Mouse (Mus musculus) heart, embryonic 10.5 days (tissue): ENCODE data around the gene Abca12. TPM values are rescaled to one million over a fixed set of nuclear protein-coding genes. Genes with fewer than 3 reads are reported as not detected.

ENCODE experiments used
- DNase-seq: peaks from one replicate; pipeline ENCODE4 v3.0.0-alpha.2; 2017; ENCODE audit warnings: low spot score
- H3K27ac ChIP-seq: fragments of 300-500 bp; sonication (generic); 2 replicates; pipeline ENCODE4 v1.5.1; 2016; ENCODE audit warnings: mild to moderate bottlenecking
- H3K27me3 ChIP-seq: fragments of 300-500 bp; sonication (generic); 2 replicates; pipeline ENCODE4 v1.6.1; 2016; ENCODE audit warnings: mild to moderate bottlenecking; ENCODE audit not compliant: poor library complexity, insufficient read depth, severe bottlenecking
- H3K36me3 ChIP-seq: fragments of 300-500 bp; sonication (generic); 2 replicates; pipeline ENCODE4 v1.6.1; 2016; ENCODE audit warnings: mild to moderate bottlenecking, moderate library complexity
- H3K4me1 ChIP-seq: fragments of 300-500 bp; sonication (generic); 2 replicates; pipeline ENCODE4 v1.6.1; 2016; ENCODE audit warnings: mild to moderate bottlenecking
- H3K4me3 ChIP-seq: fragments of 300-500 bp; sonication (generic); 2 replicates; pipeline ENCODE4 v1.5.1; 2016; ENCODE audit warnings: mild to moderate bottlenecking, moderate library complexity
- H3K9me3 ChIP-seq: fragments of 300-500 bp; sonication (generic); 2 replicates; pipeline ENCODE4 v1.6.1; 2016; ENCODE audit warnings: mild to moderate bottlenecking, moderate library complexity
- WGBS: fragments of 180-500 bp; shearing (Covaris S2); methylation state at CpG from one replicate; pipeline ENCODE4 v1.1.7; 2016; 5-methylcytosine and 5-hydroxymethylcytosine counted together
- polyA plus RNA-seq: library from polyadenylated mRNA; unstranded; fragments of >200 nt; fragmentation: Nextera tagmentation; extraction: Ambion mirVana; gene quantifications from 2 replicates; pipeline ENCODE4 v1.2.1, GENCODE M21; 2016

The Abca12 gene
- polyA plus RNA-seq, 1 experiment from 2014 or later, result 0.04 TPM

DNA sequence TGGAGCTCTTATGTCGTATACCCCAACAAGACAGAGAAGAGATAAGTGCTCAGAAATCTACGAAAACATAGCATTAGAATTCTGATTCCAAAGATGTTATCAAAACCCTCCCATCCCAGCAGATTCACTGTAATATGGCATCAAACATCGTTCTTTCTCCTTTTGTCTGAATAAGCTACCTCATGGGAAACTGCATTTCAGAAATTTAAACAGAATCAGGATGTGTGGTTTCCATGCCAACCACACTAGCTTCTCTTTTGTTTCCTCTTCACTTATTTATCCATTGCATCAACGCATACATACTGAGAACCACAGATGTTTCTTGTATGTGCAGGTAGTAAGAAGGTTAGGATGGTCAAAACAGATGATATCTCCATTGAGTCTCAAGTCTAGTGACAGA lies 175.1 kb downstream of the Abca12 start:
- WGBS, result 79% methylated on average over 4 of the region's 4 CpGs
- Histone ChIP-seq H3K27me3 (no peaks in the 10 kb centered on the region), H3K4me3 (no peak overlapping the region), H3K36me3 (no peaks in the 10 kb centered on the region), H3K9me3 (no peaks in the 10 kb centered on the region), H3K27ac (no peak overlapping the region), H3K4me1 (no peaks in the 10 kb centered on the region)
- DNase-seq, result no peak

DNA sequence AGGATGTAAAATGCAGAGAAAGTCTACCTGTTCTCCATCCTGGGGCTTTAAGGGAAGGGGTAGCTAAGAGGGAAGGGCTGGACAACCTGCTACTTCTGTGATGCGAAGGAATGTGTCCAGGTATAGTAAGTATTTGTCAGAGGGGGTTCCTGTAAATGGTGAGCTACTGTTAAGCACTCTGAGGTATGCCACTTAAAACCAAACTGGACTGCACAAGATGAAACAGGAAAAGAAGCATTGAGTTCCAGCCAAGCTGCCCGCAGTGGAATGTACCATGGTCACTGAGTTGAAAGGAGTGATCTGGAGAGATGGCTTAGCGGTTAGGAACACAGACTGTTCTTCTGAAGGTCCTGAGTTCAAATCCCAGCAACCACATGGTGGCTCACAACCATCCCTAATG lies 179.4 kb downstream of the Abca12 start:
- Histone ChIP-seq H3K4me3 (no peak overlapping the region), H3K36me3 (no peaks in the 10 kb centered on the region), H3K27me3 (no peaks in the 10 kb centered on the region), H3K9me3 (no peaks in the 10 kb centered on the region), H3K4me1 (no peaks in the 10 kb centered on the region), H3K27ac (no peak overlapping the region)
- WGBS, result 81% methylated on average over 3 of the region's 3 CpGs
- no peak for DNase-seq

DNA sequence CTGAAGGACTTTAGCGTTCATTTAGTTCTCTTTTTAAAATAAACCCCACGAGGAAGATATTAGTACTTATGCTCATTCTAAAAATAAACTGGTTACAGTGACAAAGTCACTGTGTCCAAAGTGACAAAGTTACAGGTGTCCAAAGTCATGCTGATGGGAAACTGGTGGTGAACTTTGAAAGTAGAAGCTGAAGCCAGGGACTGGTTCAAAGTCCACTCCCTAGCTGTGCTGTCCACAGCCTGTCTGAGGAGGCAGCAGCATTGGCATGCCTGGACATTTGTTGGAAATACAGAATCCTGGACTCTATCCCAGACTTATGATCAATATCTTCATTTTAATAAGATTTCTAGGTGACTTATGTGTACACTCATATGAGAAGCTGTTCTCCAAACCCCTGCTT lies 183.5 kb downstream of the Abca12 start:
- no peaks in the 10 kb centered on the region for H3K27me3 ChIP-seq
- DNase-seq, result no peak
- H3K27ac ChIP-seq, result no peak overlapping the region
- no peak overlapping the region for H3K4me3 ChIP-seq
- no peaks in the 10 kb centered on the region for H3K9me3 ChIP-seq
- 67% methylated on average over 2 of the region's 2 CpGs for whole genome bisulfite sequencing
- no peaks in the 10 kb centered on the region for H3K4me1 ChIP-seq
- H3K36me3 ChIP-seq, result no peaks in the 10 kb centered on the region

DNA sequence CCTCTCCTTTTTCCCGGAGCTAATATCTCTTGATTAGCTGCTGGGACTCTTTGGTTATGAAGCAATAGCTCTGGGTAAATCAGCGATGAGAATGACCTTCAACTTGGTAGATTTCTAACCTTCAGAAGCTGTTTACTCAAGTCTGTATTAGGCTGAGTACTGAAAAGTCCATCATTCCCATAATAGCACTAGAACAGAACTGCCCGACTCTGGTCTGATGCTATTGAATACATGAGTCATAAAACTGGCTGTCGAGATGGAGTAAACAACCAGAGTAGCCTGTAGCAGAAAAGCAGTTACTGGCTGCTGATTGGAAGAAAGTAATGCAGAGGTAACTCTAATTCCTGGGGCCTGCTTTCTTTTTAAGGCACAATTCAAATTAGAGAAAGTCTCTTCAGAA lies 211.1 kb downstream of the Abca12 start:
- no peaks in the 10 kb centered on the region for H3K9me3 ChIP-seq
- no peak for DNase-seq
- 81% methylated on average over 4 of the region's 4 CpGs for WGBS

DNA sequence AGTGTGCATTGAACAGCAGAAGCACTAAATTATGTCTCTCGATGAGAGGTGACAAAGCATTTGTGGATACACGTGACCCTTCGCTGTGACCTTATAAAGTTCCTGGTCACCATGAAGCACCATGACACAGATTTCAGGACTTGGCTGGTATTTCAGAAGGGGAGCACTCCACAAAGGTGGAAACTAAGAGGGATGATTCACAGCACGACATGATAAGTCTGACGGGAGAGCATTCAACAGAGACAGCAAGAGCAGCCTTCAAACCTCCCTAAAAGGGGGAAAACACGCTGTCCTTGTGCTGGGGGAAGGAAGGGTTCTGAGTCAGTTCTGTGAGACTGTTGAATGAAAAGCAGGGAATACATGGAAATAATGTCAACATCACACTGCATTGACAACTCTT lies 218.5 kb downstream of the Abca12 start:
- H3K4me1 ChIP-seq, result no peaks in the 10 kb centered on the region
- no peak for DNase-seq
- WGBS, result 81% methylated on average over 6 of the region's 6 CpGs
- no peak overlapping the region for H3K27ac ChIP-seq
- no peaks in the 10 kb centered on the region for H3K9me3 ChIP-seq
- no peaks in the 10 kb centered on the region for H3K27me3 ChIP-seq
- H3K36me3 ChIP-seq, result no peaks in the 10 kb centered on the region
- H3K4me3 ChIP-seq, result no peak overlapping the region

More for the DNA sequence above, 211.1 kb downstream of the Abca12 start:
- H3K27me3 ChIP-seq, result no peaks in the 10 kb centered on the region
- no peaks in the 10 kb centered on the region for H3K36me3 ChIP-seq
- H3K27ac ChIP-seq, result no peak overlapping the region
- H3K4me3 ChIP-seq, result no peak overlapping the region
- no peaks in the 10 kb centered on the region for H3K4me1 ChIP-seq

DNA sequence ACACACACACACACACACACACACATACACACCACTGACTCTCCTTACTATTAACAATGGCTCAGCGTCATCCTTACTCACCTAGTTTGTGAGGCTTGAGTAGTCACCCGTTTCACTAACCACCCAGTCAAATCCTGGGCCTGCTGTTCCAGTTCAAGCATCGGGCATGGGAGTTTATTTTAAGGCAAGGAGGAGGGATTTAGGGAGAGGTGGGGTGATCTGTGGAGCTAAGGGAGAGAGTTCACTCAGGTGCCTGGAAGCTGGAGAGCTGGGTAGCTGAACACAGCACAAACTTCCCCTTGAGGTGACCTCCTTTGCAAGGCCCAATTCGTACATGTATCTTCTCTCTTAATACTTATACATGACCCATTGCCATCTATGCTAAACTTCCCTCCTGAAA lies 219.4 kb downstream of the Abca12 start:
- no peak for DNase-seq
- Histone ChIP-seq H3K4me1 (no peaks in the 10 kb centered on the region), H3K36me3 (no peaks in the 10 kb centered on the region), H3K9me3 (no peaks in the 10 kb centered on the region), H3K4me3 (no peak overlapping the region), H3K27ac (no peak overlapping the region), H3K27me3 (no peaks in the 10 kb centered on the region)
- WGBS, result 80% methylated on average over 4 of the region's 4 CpGs

DNA sequence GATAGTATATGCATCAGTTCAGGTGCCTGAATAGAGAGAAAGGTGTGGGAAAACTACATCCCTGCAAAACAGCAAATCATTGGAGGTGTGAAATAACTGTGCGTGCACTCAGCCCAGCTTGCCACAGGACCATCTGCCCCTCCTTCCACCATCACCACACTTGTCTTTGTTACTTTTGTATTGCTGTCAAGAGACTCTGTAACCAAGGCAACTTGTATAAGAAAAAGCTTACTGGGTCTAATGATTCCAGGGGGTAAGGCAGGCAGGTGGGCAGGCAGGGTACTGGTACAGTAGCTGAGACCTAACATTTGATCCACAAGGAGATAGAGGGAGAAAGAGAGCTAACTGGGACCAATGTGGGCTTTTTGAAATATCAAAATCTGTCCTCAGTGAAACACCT lies 220.8 kb downstream of the Abca12 start:
- 96% methylated on average over 1 of the region's 1 CpGs for WGBS
- DNase-seq, result no peak
- H3K4me1 ChIP-seq, result no peaks in the 10 kb centered on the region

More for the DNA sequence above, 220.8 kb downstream of the Abca12 start:
- H3K4me3 ChIP-seq, result no peak overlapping the region
- H3K27me3 ChIP-seq, result no peaks in the 10 kb centered on the region
- no peak overlapping the region for H3K27ac ChIP-seq
- H3K36me3 ChIP-seq, result no peaks in the 10 kb centered on the region
- no peaks in the 10 kb centered on the region for H3K9me3 ChIP-seq

Other genes with a start within 250 kb of the Abca12 start
- gene Atic, start 142.2 kb upstream of the Abca12 start, polyA plus RNA-seq, result 56.2 and 71.0 TPM in 2 replicates
- 356 and 440 TPM in 2 replicates for gene Fn1, start 238.3 kb upstream of the Abca12 start, polyA plus RNA-seq